Mouse (Mus musculus) lung, embryonic 16.5 days (tissue): ENCODE data around the gene Vps16. TPM values are rescaled to one million over a fixed set of nuclear protein-coding genes. Genes with fewer than 3 reads are reported as not detected.
A peak's percentile ranks its signal among the peaks of the same experiment; 100 is the strongest.

ENCODE experiments used
- ATAC-seq: fragments of 200-750 bp; cut with Nextera tagmentation; 2 replicates; pipeline ENCODE4 v1.8.0; 2017; ENCODE audit warnings: low read depth, mild to moderate bottlenecking, moderate library complexity
- H3K27ac ChIP-seq: fragments of 300-500 bp; sonication (generic); 2 replicates; pipeline ENCODE4 v1.5.1; 2014; ENCODE audit warnings: mild to moderate bottlenecking, control low read depth, low read length
- H3K27me3 ChIP-seq: fragments of 300-500 bp; sonication (generic); 2 replicates; pipeline ENCODE4 v1.6.1; 2014; ENCODE audit warnings: low read depth, low read length, mixed read lengths; ENCODE audit not compliant: control insufficient read depth, insufficient read depth
- H3K36me3 ChIP-seq: fragments of 300-500 bp; sonication (generic); 2 replicates; pipeline ENCODE4 v1.6.1; 2014; ENCODE audit warnings: low read length; ENCODE audit not compliant: control insufficient read depth, insufficient read depth
- H3K4me1 ChIP-seq: fragments of 300-500 bp; sonication (generic); replicated peaks from 2 replicates; pipeline ENCODE4 v1.6.1; 2014; ENCODE audit warnings: low read length, mixed read lengths; ENCODE audit not compliant: control insufficient read depth, insufficient read depth
- H3K4me2 ChIP-seq: fragments of 300-500 bp; sonication (generic); 2 replicates; pipeline ENCODE4 v1.6.1; 2014; ENCODE audit warnings: low read depth, low read length, control low read depth
- H3K4me3 ChIP-seq: fragments of 300-500 bp; sonication (generic); 2 replicates; pipeline ENCODE4 v1.5.1; 2014; ENCODE audit warnings: mild to moderate bottlenecking, low read length, control low read depth
- H3K9ac ChIP-seq: fragments of 300-500 bp; sonication (generic); 2 replicates; pipeline ENCODE4 v1.6.1; 2014; ENCODE audit warnings: low read length, control low read depth
- H3K9me3 ChIP-seq: fragments of 300-500 bp; sonication (generic); 2 replicates; pipeline ENCODE4 v1.6.1; 2016; ENCODE audit warnings: low read length; ENCODE audit not compliant: control insufficient read depth
- WGBS: fragments of 180-500 bp; shearing (Covaris S2); extraction: QIAGEN DNeasy Blood & Tissue Kit; methylation state at CpG from one replicate; pipeline ENCODE4 v1.1.7; 2014; 5-methylcytosine and 5-hydroxymethylcytosine counted together
- polyA plus RNA-seq: library from polyadenylated mRNA; unstranded; fragments of >200 nt; fragmentation: Nextera tagmentation; extraction: Ambion mirVana; gene quantifications from 2 replicates; pipeline ENCODE4 v1.2.1, GENCODE M21; 2015

The Vps16 gene
- polyA plus RNA-seq, 1 experiment from 2014 or later = 84.3 TPM

GRCm38 (mm10) chr2:130436769-130437168 is 12.6 kb downstream of the Vps16 start:
- Histone ChIP-seq H3K9me3 (no peaks in the 10 kb centered on the region), H3K27me3 (no peaks in the 10 kb centered on the region), H3K27ac (no peak overlapping the region), H3K9ac (no peak overlapping the region), H3K36me3 (peaks cover 26% of the 10 kb centered on the region), H3K4me3 (no peak overlapping the region), H3K4me2 (no peak overlapping the region), H3K4me1 (no peaks in the 10 kb centered on the region)
- no peak for ATAC-seq
- WGBS = 95% methylated on average over 1 of the region's 1 CpGs

GRCm38 (mm10) chr2:130438861-130439260 is 14.7 kb downstream of the Vps16 start:
- WGBS = 84% methylated on average over 3 of the region's 3 CpGs
- Histone ChIP-seq H3K4me2 (no peak overlapping the region), H3K27me3 (no peaks in the 10 kb centered on the region), H3K4me3 (no peak overlapping the region), H3K9ac (no peak overlapping the region), H3K36me3 (peaks cover 40% of the 10 kb centered on the region), H3K9me3 (no peaks in the 10 kb centered on the region), H3K4me1 (no peaks in the 10 kb centered on the region), H3K27ac (no peak overlapping the region)
- no peak for ATAC-seq

- Histone ChIP-seq H3K9ac (no peak overlapping the region), H3K36me3 (peaks cover 42% of the 10 kb centered on the region), H3K9me3 (no peaks in the 10 kb centered on the region), H3K4me3 (no peak overlapping the region), H3K4me1 (no peaks in the 10 kb centered on the region), H3K27ac (no peak overlapping the region), H3K4me2 (no peak overlapping the region), H3K27me3 (no peaks in the 10 kb centered on the region)
- ATAC-seq = no peak
- 93% methylated on average over 4 of the region's 4 CpGs for WGBS
These were observed 15.8 kb downstream of the Vps16 start for GRCm38 (mm10) chr2:130439840-130440480.

- Histone ChIP-seq H3K9me3 (no peaks in the 10 kb centered on the region), H3K4me1 (no peaks in the 10 kb centered on the region), H3K27me3 (no peaks in the 10 kb centered on the region), H3K27ac (no peak overlapping the region), H3K4me3 (no peak overlapping the region), H3K4me2 (no peak overlapping the region), H3K9ac (no peak overlapping the region), H3K36me3 (peaks cover 42% of the 10 kb centered on the region)
- ATAC-seq = no peak
- WGBS = 85% methylated on average over 10 of the region's 10 CpGs
These were observed 18.0 kb downstream of the Vps16 start for GRCm38 (mm10) chr2:130442162-130442561.

- no peak for ATAC-seq
- Histone ChIP-seq H3K4me3 (no peak overlapping the region), H3K4me2 (no peak overlapping the region), H3K27ac (no peak overlapping the region), H3K36me3 (peaks cover 4% of the 10 kb centered on the region; the same call in 1 of the 2 replicates), H3K27me3 (peaks cover 6% of the 10 kb centered on the region; the same call in 1 of the 2 replicates), H3K9me3 (no peaks in the 10 kb centered on the region), H3K9ac (no peak overlapping the region), H3K4me1 (peaks cover 11% of the 10 kb centered on the region; the same call in 1 of the 2 replicates)
These were observed 24.3 kb downstream of the Vps16 start for GRCm38 (mm10) chr2:130448449-130448848.

GRCm38 (mm10) chr2:130449021-130449793 is 25.1 kb downstream of the Vps16 start:
- Histone ChIP-seq H3K4me3 (peak overlapping the region; percentile 84), H3K27ac (no peak overlapping the region), H3K4me2 (peak overlapping the region; percentile 70), H3K9me3 (no peaks in the 10 kb centered on the region), H3K9ac (peak overlapping the region; percentile 85), H3K36me3 (no peaks in the 10 kb centered on the region), H3K4me1 (peaks cover 13% of the 10 kb centered on the region; the same call in 1 of the 2 replicates), H3K27me3 (peaks cover 6% of the 10 kb centered on the region)
- ATAC-seq = no peak
- WGBS = 8% methylated on average over 17 of the region's 17 CpGs

GRCm38 (mm10) chr2:130449794-130450433 is 25.8 kb downstream of the Vps16 start, which contains the start of gene Ptpra:
Gene Ptpra, plus strand, starts transcription at chr2:130450278.
- WGBS = 0% methylated on average over 39 of the region's 50 CpGs
- peak within 1 kb of the TSS; percentile 73 for H3K27ac ChIP-seq
- no peaks in the 10 kb centered on the region for H3K9me3 ChIP-seq
- H3K4me3 ChIP-seq = peak within 1 kb of the TSS; percentile 84
- H3K4me1 ChIP-seq = peaks cover 13% of the 10 kb centered on the region; the same call in 1 of the 2 replicates
- H3K27me3 ChIP-seq = peaks cover 6% of the 10 kb centered on the region
- H3K9ac ChIP-seq = peak within 1 kb of the TSS; percentile 85
- no peaks in the 10 kb centered on the region for H3K36me3 ChIP-seq
- ATAC-seq = peak; percentile 98
- H3K4me2 ChIP-seq = peak within 1 kb of the TSS; percentile 70

GRCm38 (mm10) chr2:130450434-130450796 is 26.3 kb downstream of the Vps16 start:
- peaks cover 6% of the 10 kb centered on the region for H3K27me3 ChIP-seq
- peaks cover 13% of the 10 kb centered on the region; the same call in 1 of the 2 replicates for H3K4me1 ChIP-seq
- WGBS = under 1% methylated on average over 35 of the region's 47 CpGs
- H3K4me2 ChIP-seq = peak overlapping the region; percentile 70
- peak overlapping the region; percentile 73 for H3K27ac ChIP-seq
- H3K9me3 ChIP-seq = no peaks in the 10 kb centered on the region
- no peaks in the 10 kb centered on the region for H3K36me3 ChIP-seq
- H3K4me3 ChIP-seq = peak overlapping the region; percentile 84
- H3K9ac ChIP-seq = peak overlapping the region; percentile 85
- ATAC-seq = peak; percentile 90
